Mouse (Mus musculus) T-helper 17 cell (primary cell): Measurements from ENCODE around the gene Atp10a.

Source experiments
- in situ Hi-C, 2 experiments: fragments of 300-600 bp; cut with MboI, MseI; formaldehyde crosslinking; loops; 1 replicate in 1 of 2; 2 replicates in 1 of 2; pipeline ENCODE4 v1.15.1; 2025; ENCODE audit warnings: high pct_unique_total_duplicates in 2 of 2

The Atp10a gene

DNA sequence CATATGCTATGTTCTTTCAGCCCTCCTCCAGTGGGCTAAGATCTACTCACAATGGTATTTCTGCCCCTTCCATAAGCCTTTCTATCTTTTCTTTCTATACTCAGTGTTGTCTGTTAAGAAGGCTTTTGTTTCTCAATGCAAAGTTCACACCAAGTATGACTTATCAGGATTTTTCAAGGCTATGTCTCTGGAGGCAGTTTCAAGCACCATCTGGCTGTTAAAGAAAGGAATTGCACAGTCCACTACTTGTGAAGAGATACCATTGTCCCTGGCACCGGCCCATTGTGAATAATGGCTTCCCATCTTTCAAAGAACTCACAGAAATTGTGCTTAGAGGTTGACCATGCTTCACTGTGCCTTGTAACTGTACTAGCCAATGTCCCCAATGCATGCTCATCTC lies 214.7 kb downstream of the Atp10a start:
- in situ Hi-C loops: loop anchor here in 1 of 2 experiments (5.0 kb wide), 1 partner anchor 42 kb away; no protein-coding TSS in a partner anchor

DNA sequence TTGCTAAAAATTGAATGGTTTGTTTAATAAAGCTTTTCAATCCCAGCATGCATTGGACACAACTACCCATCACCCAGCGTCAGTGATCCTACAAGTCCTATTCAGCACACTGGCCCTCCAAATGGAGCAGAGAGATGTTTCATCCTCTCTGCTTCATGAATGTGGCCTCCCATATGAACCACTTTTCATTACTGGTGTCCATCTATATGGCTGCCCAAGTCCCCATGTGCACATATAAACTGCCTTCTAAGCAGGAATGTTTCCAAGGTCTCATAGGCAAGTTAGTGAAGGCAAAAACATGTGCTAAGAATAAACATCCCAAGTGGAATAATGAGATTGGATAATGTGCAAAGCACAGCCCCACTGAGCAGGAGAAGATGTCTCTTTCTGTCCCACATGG lies 217.7 kb downstream of the Atp10a start:
- in situ Hi-C loops: loop anchor here in 1 of 2 experiments (5.0 kb wide), 1 partner anchor 39 kb away; no protein-coding TSS in a partner anchor
